Mouse (Mus musculus): ENCODE measurements around the gene Gm5134. TPM values are rescaled to one million over a fixed set of nuclear protein-coding genes. Genes with fewer than 3 reads are reported as not detected.

The Gm5134 gene
- polyA plus RNA-seq, 1 experiment = not detected

Other genes with a start within 250 kb of the Gm5134 start
- 5.8 and 8.5 TPM in 2 replicates for gene Cabin1, start 190.2 kb upstream of the Gm5134 start, polyA plus RNA-seq (2012; ENCODE audit: insufficient read depth, insufficient read length, missing spikeins)
- 324 and 423 TPM in 2 replicates for gene Ddt, start 181.1 kb upstream of the Gm5134 start, polyA plus RNA-seq (2012; ENCODE audit: insufficient read depth, insufficient read length, missing spikeins)
- not detected in 2 replicates for gene Gm20441, start 173.6 kb upstream of the Gm5134 start, polyA plus RNA-seq (2012; ENCODE audit: insufficient read depth, insufficient read length, missing spikeins)
- gene Gstt3, start 173.1 kb upstream of the Gm5134 start, polyA plus RNA-seq (2012; ENCODE audit: insufficient read depth, insufficient read length, missing spikeins) = 3.0 and 3.6 TPM in 2 replicates
- gene Gstt1, start 155.9 kb upstream of the Gm5134 start, polyA plus RNA-seq (2012; ENCODE audit: insufficient read depth, insufficient read length, missing spikeins) = 50.1 and 65.2 TPM in 2 replicates
- gene Gstt4, start 132.0 kb upstream of the Gm5134 start, polyA plus RNA-seq (2012; ENCODE audit: insufficient read depth, insufficient read length, missing spikeins) = not detected in 2 replicates
- gene Gstt2, start 117.1 kb upstream of the Gm5134 start, polyA plus RNA-seq (2012; ENCODE audit: insufficient read depth, insufficient read length, missing spikeins) = 34.7 and 41.7 TPM in 2 replicates
- 129 and 141 TPM in 2 replicates for gene Mif, start 94.3 kb upstream of the Gm5134 start, polyA plus RNA-seq (2012; ENCODE audit: insufficient read depth, insufficient read length, missing spikeins)
- gene Derl3, start 61.1 kb upstream of the Gm5134 start, polyA plus RNA-seq (2012; ENCODE audit: insufficient read depth, insufficient read length, missing spikeins) = not detected in 2 replicates
- gene Smarcb1, start 32.9 kb upstream of the Gm5134 start, polyA plus RNA-seq (2012; ENCODE audit: insufficient read depth, insufficient read length, missing spikeins) = 27.2 and 35.3 TPM in 2 replicates
- gene Chchd10, start 21.4 kb upstream of the Gm5134 start, polyA plus RNA-seq (2012; ENCODE audit: insufficient read depth, insufficient read length, missing spikeins) = 3,122 and 3,143 TPM in 2 replicates
- gene Mmp11, start 18.0 kb upstream of the Gm5134 start, polyA plus RNA-seq (2012; ENCODE audit: insufficient read depth, insufficient read length, missing spikeins) = 4.1 and 7.6 TPM in 2 replicates
- gene Gm867, start 13.8 kb upstream of the Gm5134 start, polyA plus RNA-seq (2012; ENCODE audit: insufficient read depth, insufficient read length, missing spikeins) = not detected in 2 replicates
- gene Vpreb3, start 11.5 kb upstream of the Gm5134 start, polyA plus RNA-seq (2012; ENCODE audit: insufficient read depth, insufficient read length, missing spikeins) = not detected in 2 replicates
- 1.6 and 1.9 TPM in 2 replicates for gene Zfp280b, start 78.1 kb downstream of the Gm5134 start, polyA plus RNA-seq (2012; ENCODE audit: insufficient read depth, insufficient read length, missing spikeins)
- gene Slc5a4b, start 156.4 kb downstream of the Gm5134 start, polyA plus RNA-seq (2012; ENCODE audit: insufficient read depth, insufficient read length, missing spikeins) = not detected in 2 replicates
- gene Slc5a4a, start 192.9 kb downstream of the Gm5134 start, polyA plus RNA-seq (2012; ENCODE audit: insufficient read depth, insufficient read length, missing spikeins) = not detected in 2 replicates

Data from brown adipose tissue, adult 24 weeks (tissue).